Mouse (Mus musculus) spleen, adult 2 months (tissue): ENCODE measurements around the gene Gckr.

Experiments
- CTCF ChIP-seq: fragments of 200-500 bp; IDR thresholded peaks from 2 replicates; pipeline ENCODE4 v1.5.1; 2011; ENCODE audit warnings: mild to moderate bottlenecking, inconsistent platforms; ENCODE audit not compliant: insufficient read depth, insufficient read length, insufficient replicate concordance; ENCODE audit errors: extremely low read depth
- POLR2A ChIP-seq: fragments of 200-500 bp; IDR thresholded peaks from 2 replicates; pipeline ENCODE4 v1.6.1; 2011; ENCODE audit warnings: low read depth, low read length, inconsistent platforms

DNA sequence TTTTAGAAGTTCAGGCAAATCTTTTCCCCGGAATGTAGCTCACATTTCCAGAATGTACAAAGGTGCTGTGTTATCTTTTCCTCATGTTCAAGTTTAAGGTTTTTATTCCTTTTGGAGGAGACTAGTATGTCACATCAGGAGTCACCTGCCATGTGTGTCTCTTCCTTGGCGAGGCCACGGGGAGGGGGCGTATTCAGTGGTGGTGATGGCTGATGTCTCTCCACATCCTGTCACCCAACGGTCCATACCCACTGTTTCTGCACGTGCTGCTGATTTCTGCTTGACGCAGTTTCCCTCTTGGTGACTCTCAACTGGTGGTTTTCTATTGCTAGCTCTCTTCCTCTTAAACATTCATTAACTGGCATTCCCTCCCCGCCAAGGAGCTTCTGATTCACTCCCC is 15.6 kb downstream of the Gckr start:
- TF ChIP-seq POLR2A (no peak), CTCF (no peak)
